Mouse (Mus musculus) regulatory T cell (primary cell): ENCODE measurements around the gene Chrna4.

Experiments used
- in situ Hi-C: fragments of 300-600 bp; cut with MboI, MseI; formaldehyde crosslinking; loops from one replicate; pipeline ENCODE4 v1.15.1; 2025; ENCODE audit warnings: high pct_unique_total_duplicates

The Chrna4 gene

DNA sequence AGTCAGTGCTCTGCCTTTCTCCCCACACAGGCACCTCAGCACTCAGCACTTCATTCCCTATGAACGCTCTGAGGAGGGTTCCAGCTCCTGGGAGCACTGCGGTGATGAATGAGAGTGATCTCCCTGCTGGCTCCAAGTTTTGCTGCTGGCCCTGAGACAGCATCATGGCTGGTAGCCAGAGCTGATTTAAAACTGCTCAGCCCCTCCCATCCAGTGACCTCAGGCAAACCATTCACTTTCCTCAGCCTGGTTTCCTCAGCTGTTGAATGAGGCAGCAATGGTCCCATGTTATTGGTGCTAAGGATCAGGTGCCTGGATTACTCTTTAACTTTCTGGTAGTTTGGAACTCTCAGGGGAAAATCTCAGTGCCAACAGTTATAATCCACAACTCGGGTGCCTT lies at the start of gene Chrna4:
Chrna4 (minus strand) TSS at position 110 of the 400 bp plus-strand sequence.
- in situ Hi-C loops: loop anchor here (25.0 kb wide), 1 partner anchor 1981 kb away; no protein-coding TSS in a partner anchor

GRCm38 (mm10) chr2:181090123-181090522 lies 46.8 kb upstream of the Chrna4 start:
- in situ Hi-C loops: no loop called here

DNA sequence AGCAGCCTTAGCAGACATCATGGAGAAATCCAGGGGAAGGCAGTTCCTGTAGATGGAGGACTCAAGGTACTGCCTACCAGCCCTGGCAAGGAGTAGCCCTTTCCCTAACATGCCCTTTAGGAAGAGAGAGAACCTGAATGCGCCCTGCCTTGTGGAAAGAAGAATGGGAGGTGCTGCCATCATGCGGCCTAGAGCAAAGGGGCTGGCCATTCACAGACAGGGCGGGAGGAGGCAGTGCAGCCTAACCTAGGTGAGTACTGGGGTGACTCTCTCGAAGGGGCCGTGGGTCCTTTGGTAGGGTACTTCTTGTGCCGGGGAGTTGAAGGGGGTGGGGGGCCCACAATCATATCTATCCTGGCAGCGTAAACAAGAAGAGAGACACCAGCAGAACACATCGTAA lies 41.7 kb upstream of the Chrna4 start:
- in situ Hi-C loops: no loop called here

- in situ Hi-C loops: no loop called here
These were observed 40.6 kb upstream of the Chrna4 start for GRCm38 (mm10) chr2:181083945-181084344.

GRCm38 (mm10) chr2:181080886-181081285 lies 37.5 kb upstream of the Chrna4 start:
- in situ Hi-C loops: no loop called here

DNA sequence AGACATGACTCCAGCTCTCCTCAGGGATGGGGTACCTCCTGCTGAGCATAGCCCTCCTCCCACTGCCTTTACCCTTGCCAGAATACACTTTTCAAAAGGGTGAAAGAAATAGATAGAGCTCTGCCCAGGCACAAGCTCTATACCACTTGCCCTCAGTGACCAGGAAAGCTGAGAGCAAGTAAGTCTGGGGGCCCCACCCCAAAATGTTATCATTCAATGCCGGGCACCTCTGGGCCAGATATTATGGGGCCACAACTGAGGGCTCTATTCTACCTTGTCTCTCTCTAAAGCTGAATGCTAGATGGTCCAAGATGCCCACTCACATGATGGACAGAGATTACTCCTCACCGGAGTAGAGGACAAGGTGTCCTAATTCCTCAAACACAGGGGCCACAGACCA lies 36.2 kb upstream of the Chrna4 start:
- in situ Hi-C loops: no loop called here

- in situ Hi-C loops: no loop called here
These were observed 35.6 kb upstream of the Chrna4 start for GRCm38 (mm10) chr2:181078908-181079307.

GRCm38 (mm10) chr2:181075501-181075900 lies 32.2 kb upstream of the Chrna4 start:
- in situ Hi-C loops: no loop called here

DNA sequence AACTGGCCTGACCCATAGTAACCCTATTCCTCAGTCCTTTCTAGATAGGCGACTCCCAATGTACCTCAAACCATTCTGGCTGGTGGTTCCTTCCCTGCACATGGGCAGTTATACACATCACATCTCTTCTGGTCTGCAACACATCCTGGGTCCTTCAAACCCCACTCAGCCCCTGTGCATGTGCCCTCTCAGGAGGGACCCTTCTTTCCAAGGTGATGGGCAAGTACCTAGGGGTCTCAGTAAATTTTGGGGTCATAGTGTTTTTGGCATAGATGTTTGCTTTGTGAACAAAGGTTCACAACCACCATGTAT lies 29.0 kb upstream of the Chrna4 start:
- in situ Hi-C loops: no loop called here

GRCm38 (mm10) chr2:181071706-181072402 lies 28.5 kb upstream of the Chrna4 start:
- in situ Hi-C loops: no loop called here

GRCm38 (mm10) chr2:181070136-181070535 lies 26.8 kb upstream of the Chrna4 start:
- in situ Hi-C loops: no loop called here

DNA sequence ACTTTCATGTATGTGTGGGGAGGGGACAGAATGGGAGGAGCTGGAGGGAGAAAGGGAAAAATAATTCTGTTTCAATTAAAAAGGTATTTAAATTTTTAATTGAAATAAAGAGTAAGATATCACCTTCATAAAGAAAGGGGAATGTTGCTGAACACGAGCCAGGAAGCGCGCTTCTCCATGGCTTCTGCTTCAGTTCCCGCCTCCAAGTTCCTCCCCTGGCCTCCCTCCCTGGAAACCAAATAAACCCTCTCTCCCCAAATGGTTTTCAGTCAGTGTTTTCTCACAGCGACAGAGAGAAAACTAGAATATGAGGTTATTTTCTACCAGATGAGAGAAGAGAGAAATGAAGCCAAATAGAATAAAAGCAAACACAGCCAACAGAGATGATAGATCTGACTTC lies 25.2 kb upstream of the Chrna4 start:
- in situ Hi-C loops: no loop called here

- in situ Hi-C loops: no loop called here
These were observed 22.5 kb upstream of the Chrna4 start for GRCm38 (mm10) chr2:181065827-181066226.

DNA sequence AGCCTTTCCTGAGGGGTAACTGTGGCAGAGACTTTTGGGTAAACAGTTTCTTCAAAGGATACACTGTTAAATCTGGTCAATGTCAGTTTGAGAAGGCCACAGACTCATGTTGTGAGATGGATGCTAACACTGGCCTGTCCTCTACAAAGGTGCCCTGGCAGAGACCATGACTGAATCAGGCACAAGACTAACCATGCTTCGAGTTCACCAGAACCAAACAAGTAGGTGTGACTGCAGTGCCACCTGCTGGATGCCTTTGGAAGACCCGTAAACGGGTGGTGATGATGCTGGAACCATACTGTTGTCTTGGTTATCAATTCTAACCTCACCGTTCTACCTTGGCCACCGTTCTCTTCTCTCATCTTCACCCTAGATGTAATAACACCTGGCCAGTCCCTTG lies 16.8 kb upstream of the Chrna4 start:
- in situ Hi-C loops: no loop called here

GRCm38 (mm10) chr2:181058193-181058592 lies 14.8 kb upstream of the Chrna4 start:
- in situ Hi-C loops: loop anchor here (5.0 kb wide), 1 partner anchor 61 kb away; no protein-coding TSS in a partner anchor

GRCm38 (mm10) chr2:181057341-181057740 lies 14.0 kb upstream of the Chrna4 start:
- in situ Hi-C loops: loop anchor here (5.0 kb wide), 1 partner anchor 60 kb away; no protein-coding TSS in a partner anchor

- in situ Hi-C loops: no loop called here
These were observed 8.8 kb upstream of the Chrna4 start for GRCm38 (mm10) chr2:181052171-181052570.

GRCm38 (mm10) chr2:181048986-181049385 lies 5.6 kb upstream of the Chrna4 start:
- in situ Hi-C loops: loop anchor here (25.0 kb wide), 1 partner anchor 1987 kb away; no protein-coding TSS in a partner anchor

- in situ Hi-C loops: loop anchor here (25.0 kb wide), 1 partner anchor 1986 kb away; no protein-coding TSS in a partner anchor
These were observed 5.1 kb upstream of the Chrna4 start for GRCm38 (mm10) chr2:181048252-181048945.

- in situ Hi-C loops: loop anchor here (25.0 kb wide), 1 partner anchor 1982 kb away; no protein-coding TSS in a partner anchor
These were observed 655 bp upstream of the Chrna4 start for GRCm38 (mm10) chr2:181044001-181044400.

GRCm38 (mm10) chr2:181042376-181042775 lies 970 bp downstream of the Chrna4 start:
- in situ Hi-C loops: loop anchor here (25.0 kb wide), 1 partner anchor 1980 kb away; no protein-coding TSS in a partner anchor

DNA sequence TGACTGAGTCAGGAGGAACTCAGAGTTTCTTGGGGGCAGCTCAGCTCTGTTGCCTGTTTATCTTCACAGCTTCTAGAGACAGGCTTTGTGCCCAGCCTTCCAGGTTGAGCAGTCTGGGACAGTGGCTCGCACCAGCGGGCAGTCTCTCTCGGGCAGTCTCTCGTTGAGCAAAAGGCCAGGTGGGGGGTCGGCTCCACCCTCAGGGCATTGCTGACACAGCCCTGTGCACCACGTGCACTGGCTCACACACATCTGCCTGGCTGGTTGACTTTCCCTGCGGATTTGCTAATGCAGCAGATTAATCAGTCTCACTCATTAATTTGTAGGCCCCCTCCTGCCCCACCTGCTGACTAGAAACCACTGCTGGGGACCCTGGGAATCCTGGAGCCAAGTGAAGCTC lies 1.4 kb downstream of the Chrna4 start:
- in situ Hi-C loops: loop anchor here (25.0 kb wide), 1 partner anchor 1980 kb away; no protein-coding TSS in a partner anchor

- in situ Hi-C loops: loop anchor here (25.0 kb wide), 1 partner anchor 1977 kb away; no protein-coding TSS in a partner anchor
These were observed 4.0 kb downstream of the Chrna4 start for GRCm38 (mm10) chr2:181039356-181039680.
